Mouse (Mus musculus) yolk sac, embryonic 10.5 days (tissue): Measurements from ENCODE around the gene Myo6.
A peak's percentile ranks its signal among the peaks of the same experiment; 100 is the strongest.

Experiments used
- DNase-seq: peaks from one replicate; pipeline ENCODE4 v3.0.0-alpha.2; 2017; ENCODE audit warnings: low spot score

The Myo6 gene

GRCm38 (mm10) chr9:80303518-80303917 is 138.7 kb downstream of the Myo6 start:
- DNase-seq = no peak

- no peak for DNase-seq
These were observed 141.6 kb downstream of the Myo6 start for GRCm38 (mm10) chr9:80306390-80306789.

GRCm38 (mm10) chr9:80306853-80307252 is 142.0 kb downstream of the Myo6 start:
- no peak for DNase-seq

- DNase-seq = no peak
These were observed 142.8 kb downstream of the Myo6 start for GRCm38 (mm10) chr9:80307629-80308028.

- peak; percentile 35 for DNase-seq
These were observed 148.8 kb downstream of the Myo6 start for GRCm38 (mm10) chr9:80313610-80314009.

- no peak for DNase-seq
These were observed 151.1 kb downstream of the Myo6 start for GRCm38 (mm10) chr9:80315922-80316321.

- DNase-seq = no peak
These were observed 153.2 kb downstream of the Myo6 start for GRCm38 (mm10) chr9:80318027-80318426.

GRCm38 (mm10) chr9:80321051-80321887 is 156.4 kb downstream of the Myo6 start:
- DNase-seq = peak; percentile 14

GRCm38 (mm10) chr9:80332153-80332552 is 167.3 kb downstream of the Myo6 start:
- DNase-seq = peak; percentile 21

GRCm38 (mm10) chr9:80333466-80333865 is 168.6 kb downstream of the Myo6 start:
- no peak for DNase-seq

GRCm38 (mm10) chr9:80333998-80334605 is 169.3 kb downstream of the Myo6 start:
- DNase-seq = no peak

GRCm38 (mm10) chr9:80335660-80336357 is 171.0 kb downstream of the Myo6 start:
- DNase-seq = peak; percentile 62

GRCm38 (mm10) chr9:80338026-80338425 is 173.2 kb downstream of the Myo6 start:
- no peak for DNase-seq

- DNase-seq = no peak
These were observed 176.1 kb downstream of the Myo6 start for GRCm38 (mm10) chr9:80340927-80341326.

- no peak for DNase-seq
These were observed 176.9 kb downstream of the Myo6 start for GRCm38 (mm10) chr9:80341756-80342155.

GRCm38 (mm10) chr9:80342520-80342919 is 177.7 kb downstream of the Myo6 start:
- no peak for DNase-seq

- no peak for DNase-seq
These were observed 179.7 kb downstream of the Myo6 start for GRCm38 (mm10) chr9:80344451-80345000.

- DNase-seq = no peak
These were observed 186.5 kb downstream of the Myo6 start for GRCm38 (mm10) chr9:80351295-80351677.

GRCm38 (mm10) chr9:80351678-80352331 is 187.0 kb downstream of the Myo6 start:
- no peak for DNase-seq

- DNase-seq = no peak
These were observed 195.2 kb downstream of the Myo6 start for GRCm38 (mm10) chr9:80360063-80360462.
